Comparison of ENCODE assay signal across 8 mouse cellular contexts in genomic region chr1:24367570-24368517, GRCm38 (mm10).
A peak's percentile ranks its signal among the peaks of the same experiment; 100 is the strongest.
DNase-seq lines count a peak whose midpoint lies in the region; ATAC-seq and TF ChIP-seq lines count a peak whose summit lies in the region.

No protein-coding gene starts in this region.

- H3K4me1 ChIP-seq in forebrain, embryonic 13.5 days: no peaks in the 10 kb centered on the region
- no peaks in the 10 kb centered on the region for H3K4me1 ChIP-seq in forebrain, embryonic 10.5 days
- H3K4me1 ChIP-seq in intestine, postnatal 0 days (replicated peaks; ENCODE audit: control insufficient read depth, insufficient read depth, low read length): no peaks in the 10 kb centered on the region

- no peaks in the 10 kb centered on the region for H3K9me3 ChIP-seq in forebrain, embryonic 13.5 days (replicated peaks)
- no peaks in the 10 kb centered on the region for H3K9me3 ChIP-seq in forebrain, embryonic 10.5 days
- no peaks in the 10 kb centered on the region for H3K9me3 ChIP-seq in intestine, postnatal 0 days (ENCODE audit: control insufficient read depth)

- WGBS in forebrain, embryonic 13.5 days: 47% methylated on average over 19 of the region's 19 CpGs
- 61% methylated on average over 19 of the region's 19 CpGs for WGBS in forebrain, embryonic 10.5 days
- WGBS in intestine, postnatal 0 days: 47% methylated on average over 19 of the region's 19 CpGs

- no peak for DNase-seq in forebrain, embryonic 10.5 days (ENCODE audit: extremely low spot score, low spot score)
- peak; percentile 18 for DNase-seq in ovary, postnatal 36 days (ENCODE audit: low spot score)
- no peak for DNase-seq in ovary, postnatal 10 days (ENCODE audit: low spot score)
- peak; percentile 27 for DNase-seq in embryo, embryonic 9.5 days (ENCODE audit: extremely low spot score)
- peak; percentile 5 for DNase-seq in lung, postnatal 36 days
- no peak for DNase-seq in c-Kit-positive CD71-positive TER-119-positive erythroid progenitor cells, embryonic 14.5 days (ENCODE audit: low spot score)

- H3K4me3 ChIP-seq in forebrain, embryonic 13.5 days: no peak overlapping the region
- H3K4me3 ChIP-seq in forebrain, embryonic 10.5 days: no peak overlapping the region
- H3K4me3 ChIP-seq in intestine, postnatal 0 days (ENCODE audit: low read depth, low read length): no peak overlapping the region

- no peak overlapping the region for H3K9ac ChIP-seq in forebrain, embryonic 13.5 days
- no peak overlapping the region for H3K9ac ChIP-seq in intestine, postnatal 0 days (ENCODE audit: low read depth, low read length)

- H3K27ac ChIP-seq in forebrain, embryonic 13.5 days: no peak overlapping the region
- H3K27ac ChIP-seq in forebrain, embryonic 10.5 days: no peak overlapping the region
- H3K27ac ChIP-seq in intestine, postnatal 0 days (ENCODE audit: low read depth, low read length): no peak overlapping the region

- TF ChIP-seq CTCF in intestine, postnatal 0 days (IDR thresholded peaks at IDR 0.05; ENCODE audit: low read depth): peak; percentile 73

- 0 out of 2 replicates have a peak, but pooled peaks have one; percentile 16 for ATAC-seq in forebrain, embryonic 13.5 days
- ATAC-seq in intestine, postnatal 0 days: no peak

- H3K27me3 ChIP-seq in forebrain, embryonic 13.5 days: no peaks in the 10 kb centered on the region
- H3K27me3 ChIP-seq in forebrain, embryonic 10.5 days (ENCODE audit: poor library complexity, severe bottlenecking): no peaks in the 10 kb centered on the region
- no peaks in the 10 kb centered on the region for H3K27me3 ChIP-seq in intestine, postnatal 0 days (replicated peaks; ENCODE audit: control insufficient read depth, insufficient read depth, low read length)

- H3K4me2 ChIP-seq in forebrain, embryonic 13.5 days: no peak overlapping the region
- H3K4me2 ChIP-seq in intestine, postnatal 0 days (replicated peaks; ENCODE audit: low read depth): no peak overlapping the region

- no peaks in the 10 kb centered on the region for H3K36me3 ChIP-seq in forebrain, embryonic 13.5 days (ENCODE audit: poor library complexity, severe bottlenecking)
- H3K36me3 ChIP-seq in forebrain, embryonic 10.5 days (replicated peaks): no peaks in the 10 kb centered on the region
- no peaks in the 10 kb centered on the region for H3K36me3 ChIP-seq in intestine, postnatal 0 days (ENCODE audit: control insufficient read depth, insufficient read depth)

Comparison
In these comparisons a context has a peak if more than half of its experiments do, and no peak if none do; other contexts are left out.
1. DNase-seq: peak in ovary, postnatal 36 days (single experiment), embryo, embryonic 9.5 days (single experiment) and lung, postnatal 36 days (single experiment); none in forebrain, embryonic 10.5 days (single experiment), ovary, postnatal 10 days (single experiment) and c-Kit-positive CD71-positive TER-119-positive erythroid progenitor cells, embryonic 14.5 days (single experiment).